Mouse (Mus musculus) midbrain, embryonic 16.5 days (tissue): ENCODE measurements around the gene Fam19a2. TPM values are rescaled to one million over a fixed set of nuclear protein-coding genes. Genes with fewer than 3 reads are reported as not detected.

Source experiments
- ATAC-seq: fragments of 200-750 bp; cut with Nextera tagmentation; 2 replicates; pipeline ENCODE4 v1.8.0; 2017; ENCODE audit warnings: moderate TSS enrichment
- H3K27ac ChIP-seq: fragments of 300-500 bp; sonication (generic); 2 replicates; pipeline ENCODE4 v1.5.1; 2014; ENCODE audit warnings: mild to moderate bottlenecking, low read length, mixed read lengths
- H3K27me3 ChIP-seq: fragments of 300-500 bp; sonication (generic); 2 replicates; pipeline ENCODE4 v1.6.1; 2014; ENCODE audit warnings: low read depth, low read length, mixed read lengths; ENCODE audit not compliant: control insufficient read depth, insufficient read depth
- H3K36me3 ChIP-seq: fragments of 300-500 bp; sonication (generic); 2 replicates; pipeline ENCODE4 v1.6.1; 2014; ENCODE audit warnings: mild to moderate bottlenecking, low read length, moderate library complexity, mixed read lengths; ENCODE audit not compliant: control insufficient read depth, insufficient read depth
- H3K4me1 ChIP-seq: fragments of 300-500 bp; sonication (generic); 2 replicates; pipeline ENCODE4 v1.6.1; 2014; ENCODE audit warnings: mild to moderate bottlenecking, low read length, mixed read lengths; ENCODE audit not compliant: control insufficient read depth, insufficient read depth
- H3K4me2 ChIP-seq: fragments of 300-500 bp; sonication (generic); 2 replicates; pipeline ENCODE4 v1.6.1; 2014; ENCODE audit warnings: mild to moderate bottlenecking, low read length, mixed read lengths
- H3K4me3 ChIP-seq: fragments of 300-500 bp; sonication (generic); 2 replicates; pipeline ENCODE4 v1.5.1; 2014; ENCODE audit warnings: low read depth, mild to moderate bottlenecking, low read length, moderate library complexity, mixed read lengths
- H3K9ac ChIP-seq: fragments of 300-500 bp; sonication (generic); 2 replicates; pipeline ENCODE4 v1.6.1; 2014; ENCODE audit warnings: low read depth, low read length, mixed read lengths
- H3K9me3 ChIP-seq: fragments of 300-500 bp; sonication (generic); replicated peaks from 2 replicates; pipeline ENCODE4 v1.6.1; 2014; ENCODE audit warnings: mild to moderate bottlenecking, low read length, mixed read lengths; ENCODE audit not compliant: control insufficient read depth, poor library complexity, severe bottlenecking
- WGBS: fragments of 180-500 bp; shearing (Covaris S2); extraction: QIAGEN DNeasy Blood & Tissue Kit; methylation state at CpG from one replicate; pipeline ENCODE4 v1.1.7; 2014; 5-methylcytosine and 5-hydroxymethylcytosine counted together
- polyA plus RNA-seq: library from polyadenylated mRNA; unstranded; fragments of >200 nt; fragmentation: Nextera tagmentation; extraction: Ambion mirVana; gene quantifications from 2 replicates; pipeline ENCODE4 v1.2.1, GENCODE M21; 2015

The Fam19a2 gene
- polyA plus RNA-seq, 1 experiment from 2014 or later: 67.4 TPM

DNA sequence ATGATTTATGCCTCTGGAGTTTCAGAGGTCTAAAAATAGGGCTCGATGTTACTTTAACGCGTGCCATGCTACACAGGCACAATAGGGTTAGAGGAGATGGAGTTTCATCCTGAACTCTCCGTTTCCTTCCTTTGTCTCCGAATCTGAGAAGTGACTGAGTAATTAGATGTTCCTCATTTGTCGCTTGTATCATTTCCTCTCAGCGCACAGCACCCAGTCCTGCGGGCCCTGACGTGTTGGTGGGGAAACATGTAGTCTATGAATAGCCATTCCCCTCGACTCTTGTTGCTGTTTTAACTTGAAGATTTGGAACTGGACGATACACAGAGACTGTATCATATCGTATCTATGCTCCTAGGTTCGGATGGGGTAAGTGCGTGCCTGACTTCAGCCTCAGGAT, 96.7 kb downstream of the Fam19a2 start:
- no peak overlapping the region for H3K4me3 ChIP-seq
- H3K9me3 ChIP-seq: no peaks in the 10 kb centered on the region
- H3K27ac ChIP-seq: no peak overlapping the region
- ATAC-seq: no peak
- no peaks in the 10 kb centered on the region for H3K4me1 ChIP-seq
- 83% methylated on average over 14 of the region's 14 CpGs for WGBS
- no peak overlapping the region for H3K9ac ChIP-seq
- no peaks in the 10 kb centered on the region for H3K36me3 ChIP-seq
- H3K27me3 ChIP-seq: no peaks in the 10 kb centered on the region
- H3K4me2 ChIP-seq: no peak overlapping the region

DNA sequence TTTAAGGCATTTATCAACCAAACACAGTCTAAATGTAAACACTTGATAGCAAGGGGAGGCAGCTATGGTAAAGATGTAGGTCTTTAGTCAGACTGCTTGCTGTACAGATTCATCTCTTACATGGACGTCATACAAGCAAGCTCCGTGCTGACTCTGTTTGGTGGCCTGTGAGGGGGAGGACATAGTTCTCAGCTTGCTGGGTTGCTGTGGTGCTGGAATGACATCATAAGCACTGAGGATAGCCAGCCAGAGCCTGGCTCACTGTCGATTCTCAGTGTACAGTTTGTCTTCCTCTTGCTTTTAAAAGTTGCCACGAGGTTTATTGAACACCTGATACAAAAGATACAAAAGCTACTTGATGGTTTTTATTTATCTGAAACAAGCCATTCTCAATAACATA, 100.8 kb downstream of the Fam19a2 start:
- no peak overlapping the region for H3K9ac ChIP-seq
- no peaks in the 10 kb centered on the region for H3K9me3 ChIP-seq
- H3K4me3 ChIP-seq: no peak overlapping the region
- H3K4me1 ChIP-seq: no peaks in the 10 kb centered on the region
- ATAC-seq: no peak
- no peak overlapping the region for H3K4me2 ChIP-seq
- H3K27ac ChIP-seq: no peak overlapping the region
- H3K36me3 ChIP-seq: no peaks in the 10 kb centered on the region
- H3K27me3 ChIP-seq: no peaks in the 10 kb centered on the region
- WGBS: 74% methylated on average over 4 of the region's 4 CpGs

DNA sequence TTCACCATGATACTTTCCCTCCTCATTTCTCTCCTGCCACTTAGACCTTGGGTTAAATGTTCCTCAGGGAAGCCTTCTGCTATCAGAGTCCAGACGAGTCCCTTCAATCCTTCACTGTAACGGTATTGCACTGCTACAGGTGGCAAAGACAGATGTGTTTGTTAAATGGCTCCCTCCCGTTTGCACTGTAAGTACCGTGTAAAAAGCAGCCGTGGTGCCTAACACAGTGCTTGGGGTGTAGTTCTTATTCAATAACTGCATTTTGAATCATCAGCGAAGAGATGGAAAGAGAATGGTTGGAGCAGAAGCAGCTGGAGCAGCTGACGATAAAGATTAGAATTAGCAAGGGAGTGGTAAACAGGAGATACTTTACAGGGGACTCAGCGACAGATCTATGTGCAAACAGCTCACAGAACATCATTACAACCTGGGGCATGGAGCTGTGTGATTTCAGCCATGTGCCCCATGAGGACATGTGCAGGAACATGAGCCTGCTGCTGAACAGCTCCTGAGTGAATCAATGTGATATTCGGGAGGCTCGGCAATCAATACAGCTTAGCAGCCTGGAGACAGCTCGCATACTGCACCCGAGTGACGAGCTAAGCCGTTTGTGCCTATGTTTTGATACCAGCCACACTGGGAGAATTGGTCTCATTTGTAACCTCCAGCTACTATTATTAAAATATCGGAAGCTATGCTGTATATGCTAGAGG, 103.5 kb downstream of the Fam19a2 start:
- ATAC-seq: no peak
- Histone ChIP-seq H3K27ac (no peak overlapping the region), H3K4me1 (no peaks in the 10 kb centered on the region), H3K9me3 (no peaks in the 10 kb centered on the region), H3K4me3 (no peak overlapping the region), H3K27me3 (no peaks in the 10 kb centered on the region), H3K36me3 (no peaks in the 10 kb centered on the region), H3K4me2 (no peak overlapping the region), H3K9ac (no peak overlapping the region)
- 81% methylated on average over 15 of the region's 15 CpGs for WGBS

DNA sequence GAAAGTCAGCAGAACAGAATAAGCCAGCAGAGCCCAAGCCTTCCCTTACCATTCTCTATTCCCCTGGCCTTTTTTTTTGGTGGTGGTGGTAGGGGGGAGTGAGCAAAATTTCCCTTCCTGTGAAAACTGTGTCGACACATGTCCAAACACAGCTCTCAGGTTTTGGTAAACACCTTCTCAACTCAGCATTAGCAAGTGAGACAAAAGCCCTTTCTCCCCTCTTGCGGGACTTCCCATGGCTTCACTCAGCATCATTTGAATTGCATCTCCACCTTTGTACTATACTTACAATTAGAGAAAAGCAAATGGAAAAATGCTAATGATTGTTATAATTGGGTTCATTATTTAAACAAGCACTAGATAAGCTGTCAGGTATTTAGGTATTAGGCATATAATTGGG, 119.5 kb downstream of the Fam19a2 start:
- Histone ChIP-seq H3K4me2 (no peak overlapping the region), H3K9me3 (0 out of 2 replicates have a peak, but pooled peaks cover 5% of the 10 kb centered on the region), H3K9ac (no peak overlapping the region), H3K36me3 (no peaks in the 10 kb centered on the region), H3K27me3 (no peaks in the 10 kb centered on the region), H3K4me1 (no peaks in the 10 kb centered on the region), H3K27ac (no peak overlapping the region), H3K4me3 (no peak overlapping the region)
- 40% methylated on average over 2 of the region's 2 CpGs for WGBS
- no peak for ATAC-seq

DNA sequence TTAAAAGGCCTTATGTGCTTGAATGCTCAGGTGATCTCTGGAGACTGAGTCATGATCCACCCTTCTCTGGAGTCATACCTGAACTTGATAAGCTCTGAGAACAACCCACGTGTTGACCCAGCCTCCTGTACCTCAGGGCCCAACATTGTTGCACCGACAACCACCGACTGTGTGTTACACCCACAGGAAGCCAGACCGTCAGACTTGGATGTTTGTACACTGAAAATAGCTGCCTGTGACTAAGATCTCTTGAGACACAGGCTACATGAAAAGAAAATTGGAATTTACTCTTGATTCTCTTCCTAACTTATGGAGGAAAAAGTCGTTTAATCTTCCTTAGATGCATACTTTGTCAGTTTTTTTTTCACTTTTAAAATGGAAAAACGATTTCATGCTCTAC, 121.8 kb downstream of the Fam19a2 start:
- Histone ChIP-seq H3K9ac (no peak overlapping the region), H3K36me3 (no peaks in the 10 kb centered on the region), H3K27ac (no peak overlapping the region), H3K4me3 (no peak overlapping the region), H3K4me1 (no peaks in the 10 kb centered on the region), H3K9me3 (0 out of 2 replicates have a peak, but pooled peaks cover 5% of the 10 kb centered on the region), H3K27me3 (no peaks in the 10 kb centered on the region), H3K4me2 (no peak overlapping the region)
- WGBS: 81% methylated on average over 6 of the region's 6 CpGs
- no peak for ATAC-seq

DNA sequence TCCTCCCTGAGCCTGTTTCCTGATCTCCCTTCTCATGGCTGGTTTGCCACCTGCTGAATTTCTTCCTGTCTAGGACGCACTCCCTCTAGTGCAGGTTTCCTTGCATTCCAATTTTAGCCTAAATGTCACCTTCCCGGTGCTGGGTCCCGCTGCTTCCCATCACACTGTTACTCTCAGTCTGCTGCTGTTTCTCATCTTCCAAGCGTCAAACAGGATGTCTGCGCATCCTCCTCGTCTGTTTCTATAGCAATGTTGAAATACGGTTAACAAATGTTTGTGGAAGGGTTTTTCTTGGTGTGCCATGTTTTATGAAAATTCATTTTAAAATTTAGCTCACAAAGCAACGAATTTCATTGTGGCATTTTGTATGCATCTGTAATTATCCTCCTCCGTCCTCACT, 131.6 kb downstream of the Fam19a2 start:
- peaks cover 15% of the 10 kb centered on the region for H3K4me1 ChIP-seq
- ATAC-seq: no peak
- WGBS: 80% methylated on average over 9 of the region's 9 CpGs
- H3K9ac ChIP-seq: no peak overlapping the region
- no peaks in the 10 kb centered on the region for H3K36me3 ChIP-seq
- H3K4me3 ChIP-seq: no peak overlapping the region
- no peaks in the 10 kb centered on the region for H3K27me3 ChIP-seq
- H3K4me2 ChIP-seq: no peak overlapping the region
- no peak overlapping the region for H3K27ac ChIP-seq
- H3K9me3 ChIP-seq: no peaks in the 10 kb centered on the region

DNA sequence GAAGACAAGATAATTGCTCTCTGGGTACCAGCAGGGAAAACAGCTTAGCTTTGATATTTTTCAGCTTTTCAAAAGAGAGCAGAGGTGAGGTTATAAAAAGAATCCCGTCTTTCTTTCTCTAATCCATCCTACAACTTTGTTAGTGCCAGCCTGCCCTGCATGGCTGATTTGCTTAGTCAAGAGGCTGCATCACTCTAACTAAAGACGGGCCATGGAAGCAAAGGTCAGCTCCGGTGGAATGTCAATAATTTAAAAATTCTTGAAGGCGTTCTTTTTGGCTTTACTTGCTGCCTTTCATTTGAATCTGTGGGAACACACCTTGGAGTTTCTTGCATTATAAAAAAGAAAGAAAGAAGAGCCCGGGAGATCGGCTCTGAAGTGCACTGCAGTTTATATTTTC, 134.3 kb downstream of the Fam19a2 start:
- H3K27ac ChIP-seq: no peak overlapping the region
- peak overlapping the region; percentile 30 for H3K4me2 ChIP-seq
- no peak for ATAC-seq
- no peaks in the 10 kb centered on the region for H3K36me3 ChIP-seq
- peaks cover 15% of the 10 kb centered on the region for H3K4me1 ChIP-seq
- 14% methylated on average over 6 of the region's 6 CpGs for WGBS
- H3K9me3 ChIP-seq: no peaks in the 10 kb centered on the region
- no peak overlapping the region for H3K4me3 ChIP-seq
- H3K27me3 ChIP-seq: no peaks in the 10 kb centered on the region
- H3K9ac ChIP-seq: no peak overlapping the region

DNA sequence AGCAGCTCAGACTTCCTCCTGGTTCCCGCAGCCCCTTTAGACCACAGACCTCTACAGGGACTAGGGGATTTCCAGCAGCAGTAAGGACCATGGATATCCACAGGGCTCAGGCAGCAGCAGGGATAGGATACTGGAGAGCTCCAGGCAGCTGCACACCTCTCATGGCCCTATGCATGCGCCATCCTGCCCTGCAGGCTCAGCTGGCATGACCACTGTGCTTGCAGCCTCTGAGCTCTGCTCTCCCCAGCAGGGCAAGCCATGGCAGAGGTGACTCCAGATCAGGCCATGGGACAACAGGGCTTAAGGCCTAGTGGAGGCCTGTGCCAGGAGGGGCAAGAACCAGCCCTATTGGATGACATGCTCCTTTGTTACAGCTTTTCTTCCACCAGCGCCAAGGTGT, 137.4 kb downstream of the Fam19a2 start:
- WGBS: 91% methylated on average over 3 of the region's 3 CpGs
- ATAC-seq: 0 out of 2 replicates have a peak, but pooled peaks have one; percentile 36
- Histone ChIP-seq H3K9me3 (peaks cover 4% of the 10 kb centered on the region; the same call in 1 of the 2 replicates), H3K27me3 (no peaks in the 10 kb centered on the region), H3K4me2 (no peak overlapping the region), H3K9ac (no peak overlapping the region), H3K27ac (no peak overlapping the region), H3K4me1 (peaks cover 15% of the 10 kb centered on the region), H3K4me3 (no peak overlapping the region), H3K36me3 (no peaks in the 10 kb centered on the region)

DNA sequence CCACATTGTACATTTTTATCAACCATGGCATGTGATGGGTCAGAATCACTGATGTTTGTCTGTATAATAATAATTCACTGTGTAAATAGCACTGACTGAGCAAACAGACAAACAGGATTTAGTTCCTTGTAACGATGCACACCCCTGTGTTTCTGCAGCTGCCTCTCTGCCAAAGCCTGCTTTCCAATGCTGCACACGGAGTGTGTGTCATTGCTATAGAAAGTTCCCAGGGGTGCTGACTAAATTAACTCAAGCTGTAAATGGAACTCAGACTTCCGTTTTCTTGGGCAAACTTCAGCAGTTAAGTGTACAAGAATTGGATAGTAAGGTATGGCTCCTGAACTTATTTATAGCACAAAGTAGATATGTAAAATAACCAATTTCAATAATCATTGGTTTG, 138.7 kb downstream of the Fam19a2 start:
- H3K9me3 ChIP-seq: peaks cover 4% of the 10 kb centered on the region; the same call in 1 of the 2 replicates
- no peak overlapping the region for H3K9ac ChIP-seq
- no peak for ATAC-seq
- H3K4me2 ChIP-seq: no peak overlapping the region
- peaks cover 13% of the 10 kb centered on the region for H3K4me1 ChIP-seq
- no peak overlapping the region for H3K4me3 ChIP-seq
- WGBS: 45% methylated on average over 3 of the region's 3 CpGs
- H3K36me3 ChIP-seq: no peaks in the 10 kb centered on the region
- H3K27ac ChIP-seq: no peak overlapping the region
- H3K27me3 ChIP-seq: no peaks in the 10 kb centered on the region
